Mouse (Mus musculus) megakaryocyte progenitor cell, adult 5-6 weeks (primary cell): ENCODE data around the gene Slc25a16. TPM values are rescaled to one million over a fixed set of nuclear protein-coding genes. Genes with fewer than 3 reads are reported as not detected.

Experiments used
- ATAC-seq: replicated peaks from 2 replicates; pipeline ENCODE4 v1.8.0; 2016; ENCODE audit warnings: mild to moderate bottlenecking, moderate TSS enrichment, inconsistent platforms; ENCODE audit not compliant: poor library complexity
- total RNA-seq, 2 experiments: library from RNA; stranded (forward) in 1 of 2; stranded (reverse) in 1 of 2; fragments of 157-497, 149-512 nt in 1 of 2; fragments of 200-1000 nt in 1 of 2; gene quantifications; 2 replicates each; pipeline versions ENCODE4 v1.2.3 to v1.2.4; 2015 to 2017

The Slc25a16 gene
- total RNA-seq (2015) (19.3 and 21.0 TPM in 2 replicates), total RNA-seq (2017) (16.6 and 18.0 TPM in 2 replicates)

- ATAC-seq: peak; percentile 95
Measured at GRCm38 (mm10) chr10:62919925-62920765, at the start of gene Slc25a16. Slc25a16 (plus strand) TSS chr10:62920633.

DNA sequence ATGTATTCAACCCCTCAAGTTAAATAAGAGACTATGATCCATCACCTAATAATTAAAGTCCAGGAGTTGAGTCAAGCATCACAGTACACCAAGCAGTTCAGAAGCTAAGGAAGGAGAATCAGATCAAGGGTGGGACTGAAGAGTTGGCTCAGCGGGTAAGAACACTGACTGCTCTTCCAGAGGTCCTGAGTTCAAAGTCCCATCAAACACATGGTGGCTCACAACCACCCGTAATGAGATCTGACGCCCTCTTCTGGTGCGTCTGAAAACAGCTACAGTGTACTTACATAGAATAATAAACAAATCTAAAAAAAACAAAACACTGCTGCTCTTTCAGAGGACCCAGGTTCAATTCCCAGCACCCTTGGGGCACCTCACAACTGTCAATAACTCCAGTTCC, 45.6 kb upstream of the Slc25a16 start:
- ATAC-seq: no peak

- ATAC-seq: no peak
Measured at GRCm38 (mm10) chr10:62875565-62875964, 44.9 kb upstream of the Slc25a16 start.

GRCm38 (mm10) chr10:62878056-62878455, 42.4 kb upstream of the Slc25a16 start:
- no peak for ATAC-seq

DNA sequence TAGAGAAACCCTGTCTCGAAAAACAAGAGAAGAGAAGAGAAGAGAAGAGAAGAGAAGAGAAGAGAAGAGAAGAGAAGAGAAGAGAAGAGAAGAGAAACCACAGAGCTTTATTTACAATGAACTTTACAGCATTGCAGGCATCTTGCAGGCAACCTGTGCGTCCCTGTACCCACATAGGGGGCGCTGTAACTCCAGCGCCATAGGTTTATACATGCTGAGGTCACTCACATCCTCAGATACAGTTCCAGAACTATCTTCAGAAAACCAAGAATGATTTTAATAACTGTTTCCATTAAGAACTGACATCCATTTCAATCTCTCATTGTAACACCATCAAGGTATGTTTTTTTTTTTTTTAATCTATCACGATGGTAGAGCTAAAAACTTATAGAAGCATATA, 39.2 kb upstream of the Slc25a16 start:
- ATAC-seq: peak; percentile 67

- ATAC-seq: 0 out of 2 replicates have a peak, but pooled peaks have one; percentile 26
Measured at GRCm38 (mm10) chr10:62883933-62884372, 36.5 kb upstream of the Slc25a16 start.

- no peak for ATAC-seq
Measured at GRCm38 (mm10) chr10:62884517-62884916, 35.9 kb upstream of the Slc25a16 start.

DNA sequence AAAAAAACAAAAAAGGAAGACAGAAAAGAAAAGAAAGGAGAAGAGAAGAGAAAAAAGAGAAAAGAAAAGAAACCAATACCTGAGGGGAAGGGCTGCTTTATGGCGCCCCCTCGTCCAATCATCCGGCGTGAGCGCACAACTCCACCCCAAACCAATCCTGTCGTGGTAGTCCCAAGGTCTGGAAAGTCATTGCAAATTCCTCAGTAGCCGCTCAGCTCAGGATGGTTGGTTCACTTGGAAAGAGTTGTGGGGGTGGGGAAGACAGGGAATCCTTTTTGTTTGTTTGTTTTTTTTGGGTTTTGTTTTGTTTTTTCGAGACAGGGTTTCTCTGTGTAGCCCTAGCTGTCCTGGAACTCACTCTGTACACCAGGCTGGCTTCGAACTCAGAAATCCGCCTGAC, 35.0 kb upstream of the Slc25a16 start:
- ATAC-seq: no peak

DNA sequence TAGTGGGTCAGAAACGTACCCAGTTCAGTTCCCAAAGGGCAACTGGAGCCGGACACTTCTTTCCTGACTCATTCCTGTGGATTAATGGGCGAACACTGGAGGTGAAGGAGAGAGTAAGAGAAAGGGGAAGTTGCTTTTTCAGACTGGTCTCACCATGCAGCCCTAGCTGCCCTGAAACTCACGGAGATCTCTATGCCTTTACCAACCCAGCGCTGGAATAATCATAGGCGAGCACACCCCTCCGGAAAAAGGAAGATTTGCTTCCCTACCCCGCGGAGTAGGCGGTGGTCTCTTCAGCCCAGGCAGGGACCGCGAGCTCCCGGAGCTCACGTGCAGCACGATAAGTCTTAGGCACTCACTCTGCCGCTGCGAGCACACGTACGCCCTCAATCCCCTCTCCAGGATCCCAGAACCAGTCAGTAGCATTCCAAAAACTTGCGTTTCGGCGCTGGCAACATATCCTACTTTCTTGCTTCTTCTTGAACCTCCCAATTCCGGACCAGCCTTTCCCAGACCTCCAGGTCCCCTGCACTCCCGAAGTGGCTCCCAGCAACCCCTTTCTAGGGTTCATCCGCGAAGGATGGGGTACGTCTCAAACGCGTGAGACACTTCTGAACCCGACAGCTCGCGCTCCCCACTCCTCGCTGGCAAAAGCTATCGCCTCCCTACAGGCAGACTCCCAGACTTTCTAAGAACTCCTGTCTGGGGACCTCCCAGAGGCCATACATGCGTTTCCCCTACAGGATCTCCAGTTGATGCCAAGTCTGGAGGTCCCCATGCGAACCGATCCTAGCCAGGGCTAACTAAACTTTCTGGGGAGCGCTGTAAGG, 34.2 kb upstream of the Slc25a16 start:
- ATAC-seq: peak; percentile 49

- peak; percentile 51 for ATAC-seq
Measured at GRCm38 (mm10) chr10:62886799-62887591, 33.4 kb upstream of the Slc25a16 start.

GRCm38 (mm10) chr10:62891025-62891424, 29.4 kb upstream of the Slc25a16 start:
- peak; percentile 29; the same call in 1 of the 2 replicates for ATAC-seq

GRCm38 (mm10) chr10:62892549-62893232, 27.7 kb upstream of the Slc25a16 start:
- no peak for ATAC-seq

DNA sequence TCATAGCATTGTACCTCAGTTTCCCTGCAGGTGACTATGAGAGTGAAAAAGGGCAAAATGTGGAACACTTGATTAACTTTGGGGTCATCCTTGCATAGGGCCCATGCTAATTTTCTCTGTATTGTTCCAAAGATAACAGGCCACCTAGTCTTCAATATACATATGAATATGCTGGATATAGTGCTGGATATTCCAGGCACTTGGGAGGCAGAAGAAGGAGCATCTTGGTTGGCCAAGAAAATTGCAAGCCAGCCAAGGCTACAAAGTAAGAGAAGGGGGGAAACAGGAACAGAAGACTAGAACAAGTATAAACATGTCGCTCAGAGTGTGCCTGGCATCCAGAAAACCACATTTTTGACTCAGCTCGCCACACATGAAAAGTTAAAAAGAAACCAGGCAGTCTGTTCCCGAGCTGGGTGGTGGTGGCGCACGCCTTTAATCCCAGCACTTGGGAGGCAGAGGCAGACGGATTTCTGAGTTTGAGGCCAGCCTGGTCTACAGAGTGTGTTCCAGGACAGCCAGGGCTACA, 27.0 kb upstream of the Slc25a16 start:
- ATAC-seq: no peak

DNA sequence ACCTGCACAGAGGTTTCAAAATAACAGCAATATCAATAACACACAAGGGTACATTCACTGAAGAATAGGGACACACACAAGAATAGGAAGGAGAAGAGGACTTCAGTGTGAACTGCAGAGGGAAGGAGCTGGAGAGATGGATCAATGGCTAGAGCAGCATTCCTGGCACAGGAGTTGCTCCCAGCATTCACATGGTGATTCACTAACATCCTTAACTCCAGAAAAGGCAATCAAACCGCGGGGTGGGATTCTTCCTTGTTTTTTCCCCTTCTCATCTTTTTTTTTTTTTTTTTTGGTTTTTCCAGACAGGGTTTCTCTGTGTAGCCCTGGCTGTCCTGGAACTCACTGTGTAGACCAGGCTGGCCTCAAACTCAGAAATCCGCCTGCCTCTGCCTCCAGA, 26.0 kb upstream of the Slc25a16 start:
- ATAC-seq: no peak

DNA sequence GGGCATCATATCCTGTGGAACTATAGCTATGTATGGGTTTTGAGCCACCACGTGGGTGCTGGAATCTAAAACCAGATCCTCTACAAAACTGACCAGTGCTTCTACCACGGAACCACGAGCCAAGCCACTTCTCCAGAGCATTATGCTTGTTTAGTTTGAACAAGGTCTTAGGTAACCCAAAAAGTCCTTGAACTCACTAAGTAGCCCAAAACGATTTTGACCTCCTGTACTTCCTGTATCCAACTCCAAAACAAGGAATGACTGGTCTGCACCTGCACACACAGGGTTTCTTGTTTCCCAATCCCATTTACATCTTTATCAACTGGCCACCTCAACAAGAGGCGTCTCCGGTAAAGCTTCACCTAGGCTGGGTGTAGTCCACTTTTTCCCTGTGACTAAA, 25.0 kb upstream of the Slc25a16 start:
- no peak for ATAC-seq

- ATAC-seq: no peak
Measured at GRCm38 (mm10) chr10:62896035-62896434, 24.4 kb upstream of the Slc25a16 start.

DNA sequence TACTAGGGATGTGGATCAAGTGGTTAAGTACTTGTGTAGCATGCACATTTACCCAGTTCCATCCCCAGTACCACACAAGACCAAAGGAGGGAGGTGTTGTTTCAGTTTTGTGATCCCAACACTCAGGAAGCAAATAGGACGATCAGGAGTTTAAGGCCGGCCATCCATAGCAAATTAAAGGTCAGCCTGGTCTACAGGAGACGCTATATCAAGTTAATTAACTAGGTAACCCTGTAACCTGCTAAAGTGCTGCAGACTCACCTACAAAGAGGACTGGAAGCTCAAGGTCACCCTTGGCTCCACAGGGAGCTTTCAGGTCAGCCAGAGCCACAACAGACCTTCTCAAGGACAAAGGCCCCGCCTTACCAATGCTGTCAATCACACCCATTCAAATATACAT, 23.7 kb upstream of the Slc25a16 start:
- ATAC-seq: no peak

DNA sequence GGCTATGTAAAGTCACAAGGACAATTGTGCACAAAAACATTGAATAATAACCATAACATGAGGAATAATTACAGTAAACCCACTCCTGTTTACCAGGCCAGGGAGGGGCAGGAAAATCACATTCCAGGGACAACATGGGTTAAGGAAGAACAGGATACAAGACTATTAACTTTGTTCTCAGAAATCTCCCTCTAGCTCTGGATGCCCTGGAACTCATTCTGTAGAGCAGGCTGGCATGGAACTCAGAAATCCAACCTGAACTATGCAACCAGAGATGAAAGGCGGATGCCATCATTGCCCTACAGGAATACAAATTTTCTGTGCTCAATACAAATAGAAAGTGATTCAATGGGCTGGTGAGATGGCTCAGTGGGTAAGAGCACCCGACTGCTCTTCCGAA, 23.0 kb upstream of the Slc25a16 start:
- ATAC-seq: no peak

DNA sequence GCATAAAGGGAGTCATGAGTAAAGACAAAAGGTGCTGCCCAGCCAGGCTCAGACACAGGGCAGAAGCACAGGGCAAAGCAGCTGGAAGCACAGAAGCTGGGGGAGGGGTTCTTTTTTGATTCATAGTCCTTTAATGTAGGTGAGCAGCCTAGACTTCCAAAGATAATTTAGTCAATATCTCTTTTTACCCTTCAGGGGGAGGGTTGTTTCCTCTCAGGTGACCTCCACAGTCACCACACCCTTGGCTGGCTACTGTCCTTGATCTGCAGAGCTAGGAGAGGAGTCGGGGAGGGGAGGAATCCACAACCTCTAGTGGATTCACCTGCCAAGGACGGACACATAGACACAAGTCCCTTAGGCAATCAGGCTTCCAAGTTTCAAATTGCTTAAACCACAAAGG, 22.4 kb upstream of the Slc25a16 start:
- ATAC-seq: no peak

DNA sequence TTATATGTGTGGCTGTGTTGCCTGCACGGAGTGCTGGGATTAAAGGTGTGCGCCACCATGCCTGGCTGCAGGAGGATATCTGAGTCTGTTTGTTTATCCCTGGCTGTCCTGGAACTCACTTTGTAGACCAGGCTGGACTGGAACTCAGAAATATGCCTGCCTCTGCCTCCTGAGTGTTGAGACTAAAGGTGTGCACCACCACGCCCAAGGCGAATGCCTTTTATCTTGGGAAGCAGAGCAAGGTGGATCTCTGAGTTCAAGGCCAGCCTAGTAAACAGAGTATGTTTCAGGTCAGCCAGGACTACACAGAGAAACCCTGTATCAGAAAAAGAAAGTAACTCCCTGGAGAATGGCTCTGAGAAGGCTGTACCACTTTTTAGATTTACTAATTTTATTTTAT, 20.3 kb upstream of the Slc25a16 start:
- ATAC-seq: no peak
